23 mouse cellular contexts compared by ENCODE assay signal in genomic region chr8:80052838-80053237, GRCm38 (mm10). TPM values are rescaled to one million over a fixed set of nuclear protein-coding genes. Genes with fewer than 3 reads are reported as not detected.
A peak's percentile ranks its signal among the peaks of the same experiment; 100 is the strongest.
DNase-seq lines count a peak whose midpoint lies in the region; ATAC-seq and TF ChIP-seq lines count a peak whose summit lies in the region.
"Had no signal": no experiment of that assay in that cellular context is flagged by ENCODE, and none has a peak within 500 bp of the region (broad histone marks: within the 10 kb centered on the region; RNA-seq: fewer than 3 reads in every experiment).

No protein-coding gene starts in this region.

- TF ChIP-seq EP300 in lung, postnatal 0 days (IDR thresholded peaks at IDR 0.05) = no peak

- TF ChIP-seq CTCF in intestine, postnatal 0 days (IDR thresholded peaks at IDR 0.05; ENCODE audit: low read depth) = no peak
- TF ChIP-seq CTCF in lung, embryonic 14.5 days (IDR thresholded peaks at IDR 0.05; ENCODE audit: low read depth) = no peak
- TF ChIP-seq CTCF in lung, postnatal 0 days (IDR thresholded peaks at IDR 0.05) = no peak
- TF ChIP-seq CTCF in lung, adult 2 months (IDR thresholded peaks at IDR 0.05; ENCODE audit: insufficient read depth, low read length) = no peak

- peaks cover 8% of the 10 kb centered on the region; the same call in 1 of the 2 replicates for H3K27me3 ChIP-seq in intestine, embryonic 14.5 days (replicated peaks; ENCODE audit: control insufficient read depth, insufficient read depth, low read length)
- H3K27me3 ChIP-seq in intestine, postnatal 0 days (replicated peaks; ENCODE audit: control insufficient read depth, insufficient read depth, low read length) = peaks cover 12% of the 10 kb centered on the region; the same call in 1 of the 2 replicates
- H3K27me3 ChIP-seq in lung, embryonic 14.5 days (ENCODE audit: insufficient read depth, low read length) = no peaks in the 10 kb centered on the region
- H3K27me3 ChIP-seq in lung, postnatal 0 days (replicated peaks; ENCODE audit: insufficient read depth, low read length) = 0 out of 2 replicates have a peak, but pooled peaks cover 5% of the 10 kb centered on the region
- H3K27me3 ChIP-seq: Patski had no signal

- no peak overlapping the region for H3K4me3 ChIP-seq in intestine, embryonic 14.5 days (ENCODE audit: low read depth, low read length)
- H3K4me3 ChIP-seq in intestine, postnatal 0 days (ENCODE audit: low read depth, low read length) = no peak overlapping the region
- 0 out of 2 replicates have a peak overlapping the region, but pooled peaks have one; percentile 59 for H3K4me3 ChIP-seq in lung, embryonic 14.5 days (ENCODE audit: low read depth, low read length)
- H3K4me3 ChIP-seq in lung, postnatal 0 days (ENCODE audit: low read depth, low read length) = no peak overlapping the region
- H3K4me3 ChIP-seq in lung, adult 2 months (replicated peaks; ENCODE audit: extremely low read depth, low read depth, low read length) = no peak overlapping the region
- H3K4me3 ChIP-seq: embryonic facial prominence, embryonic 10.5 days; embryonic facial prominence, embryonic 12.5 days; forebrain, embryonic 13.5 days; forebrain, embryonic 15.5 days had no signal

- no peak for DNase-seq in intestine, embryonic 14.5 days (ENCODE audit: low spot score)
- no peak for DNase-seq in lung, embryonic 14.5 days
- DNase-seq in lung, postnatal 25 days (ENCODE audit: low spot score) = no peak
- DNase-seq in lung, postnatal 0 days (ENCODE audit: low spot score) = no peak
- DNase-seq in lung, adult 2 months = no peak
- DNase-seq: adrenal gland, adult 8-10 months; adrenal gland, postnatal 14 days; adrenal gland, postnatal 36 days; B cell, adult 2 months; cerebellum, adult 11-12 months; cerebellum, adult 2 months; cerebellum, adult 9-10 months; cerebellum, postnatal 10 days; cerebellum, postnatal 25 days had no signal

- H3K27ac ChIP-seq in intestine, embryonic 14.5 days (ENCODE audit: low read depth) = no peak overlapping the region
- H3K27ac ChIP-seq in intestine, postnatal 0 days (ENCODE audit: low read depth, low read length) = no peak overlapping the region
- no peak overlapping the region for H3K27ac ChIP-seq in lung, embryonic 14.5 days (ENCODE audit: low read depth)
- no peak overlapping the region for H3K27ac ChIP-seq in lung, postnatal 0 days (ENCODE audit: low read length)
- H3K27ac ChIP-seq: embryonic facial prominence, embryonic 10.5 days; embryonic facial prominence, embryonic 12.5 days; forebrain, embryonic 13.5 days; forebrain, embryonic 15.5 days had no signal

- no peak for TF ChIP-seq POLR2A in lung, adult 2 months (IDR thresholded peaks at IDR 0.05; ENCODE audit: borderline replicate concordance, extremely low read depth, low read depth, low read length)

- peaks cover 4% of the 10 kb centered on the region; the same call in 1 of the 2 replicates for H3K36me3 ChIP-seq in intestine, embryonic 14.5 days (ENCODE audit: control insufficient read depth, insufficient read depth, low read length)
- H3K36me3 ChIP-seq in intestine, postnatal 0 days (ENCODE audit: control insufficient read depth, insufficient read depth) = no peaks in the 10 kb centered on the region
- H3K36me3 ChIP-seq in lung, embryonic 14.5 days (ENCODE audit: insufficient read depth) = peaks cover 12% of the 10 kb centered on the region; the same call in 1 of the 2 replicates
- H3K36me3 ChIP-seq in lung, postnatal 0 days (ENCODE audit: insufficient read depth, low read length) = no peaks in the 10 kb centered on the region
- H3K36me3 ChIP-seq: embryonic facial prominence, embryonic 10.5 days; embryonic facial prominence, embryonic 12.5 days; forebrain, embryonic 15.5 days; G1E had no signal

- peaks cover 12% of the 10 kb centered on the region; the same call in 1 of the 2 replicates for H3K4me1 ChIP-seq in intestine, embryonic 14.5 days (replicated peaks; ENCODE audit: control insufficient read depth, insufficient read depth, low read length)
- H3K4me1 ChIP-seq in intestine, postnatal 0 days (replicated peaks; ENCODE audit: control insufficient read depth, insufficient read depth, low read length) = no peaks in the 10 kb centered on the region
- peaks cover 14% of the 10 kb centered on the region; the same call in 1 of the 2 replicates for H3K4me1 ChIP-seq in lung, embryonic 14.5 days (ENCODE audit: insufficient read depth)
- H3K4me1 ChIP-seq in lung, postnatal 0 days (ENCODE audit: insufficient read depth, low read depth, low read length) = peaks cover 6% of the 10 kb centered on the region; the same call in 1 of the 2 replicates
- H3K4me1 ChIP-seq in lung, adult 2 months (ENCODE audit: control insufficient read depth, insufficient read depth, low read length) = peaks cover 6% of the 10 kb centered on the region; the same call in 1 of the 2 replicates

- no peaks in the 10 kb centered on the region for H3K9me3 ChIP-seq in intestine, embryonic 14.5 days (ENCODE audit: control insufficient read depth, low read length)
- H3K9me3 ChIP-seq in intestine, postnatal 0 days (ENCODE audit: control insufficient read depth) = no peaks in the 10 kb centered on the region
- no peaks in the 10 kb centered on the region for H3K9me3 ChIP-seq in lung, embryonic 14.5 days (ENCODE audit: low read depth, low read length)
- no peaks in the 10 kb centered on the region for H3K9me3 ChIP-seq in lung, postnatal 0 days (ENCODE audit: low read length)
- H3K9me3 ChIP-seq: embryonic facial prominence, embryonic 10.5 days; embryonic facial prominence, embryonic 12.5 days; forebrain, embryonic 13.5 days; forebrain, embryonic 15.5 days; G1E had no signal

- 35% methylated on average over 1 of the region's 1 CpGs for WGBS in intestine, embryonic 14.5 days
- WGBS in intestine, postnatal 0 days = 49% methylated on average over 1 of the region's 1 CpGs
- 25% methylated on average over 1 of the region's 1 CpGs for WGBS in lung, embryonic 14.5 days
- 22% methylated on average over 1 of the region's 1 CpGs for WGBS in lung, postnatal 0 days
- 37% methylated on average over 1 of the region's 1 CpGs for WGBS in lung, adult 2 months

- no peak overlapping the region for H3K9ac ChIP-seq in intestine, embryonic 14.5 days (ENCODE audit: low read length)
- H3K9ac ChIP-seq in intestine, postnatal 0 days (ENCODE audit: low read depth, low read length) = no peak overlapping the region
- no peak overlapping the region for H3K9ac ChIP-seq in lung, embryonic 14.5 days
- no peak overlapping the region for H3K9ac ChIP-seq in lung, postnatal 0 days (replicated peaks; ENCODE audit: low read depth)
- H3K9ac ChIP-seq: embryonic facial prominence, embryonic 12.5 days; forebrain, embryonic 13.5 days; forebrain, embryonic 15.5 days had no signal

- peak overlapping the region; percentile 14; the same call in 1 of the 2 replicates for H3K4me2 ChIP-seq in intestine, embryonic 14.5 days (ENCODE audit: low read length)
- H3K4me2 ChIP-seq in intestine, postnatal 0 days (replicated peaks; ENCODE audit: low read depth) = no peak overlapping the region
- no peak overlapping the region; the same call in 1 of the 2 replicates for H3K4me2 ChIP-seq in lung, embryonic 14.5 days
- H3K4me2 ChIP-seq in lung, postnatal 0 days (replicated peaks; ENCODE audit: low read depth, low read length) = peak overlapping the region; percentile 80; the same call in 1 of the 2 replicates
- H3K4me2 ChIP-seq: embryonic facial prominence, embryonic 12.5 days; forebrain, embryonic 13.5 days; forebrain, embryonic 15.5 days had no signal

- ATAC-seq in intestine, embryonic 14.5 days (replicated peaks; ENCODE audit: low FRiP score, low TSS enrichment, low read depth) = no peak
- no peak for ATAC-seq in intestine, postnatal 0 days
- no peak for ATAC-seq in lung, embryonic 14.5 days (ENCODE audit: insufficient read depth)
- ATAC-seq in lung, postnatal 0 days = no peak
- ATAC-seq: activated CD4-positive, CD25-positive, alpha-beta regulatory T cell, adult 4 months; CD4-positive, CD25-positive, alpha-beta regulatory T cell, adult 4 months; forebrain, embryonic 13.5 days; forebrain, embryonic 15.5 days; Patski had no signal

RNA-seq across cellular contexts. Expression of gene Hhip, which starts 5.0 kb away (rescaled TPM):
- polyA plus RNA-seq in intestine, embryonic 14.5 days (2014; fragmentation: Nextera tagmentation; extraction: Ambion mirVana) = 20.2 and 22.1 TPM in 2 replicates
- polyA plus RNA-seq in intestine, postnatal 0 days (2015; fragmentation: Nextera tagmentation; extraction: Ambion mirVana) = 15.8 and 18.8 TPM in 2 replicates
- 53.1 and 58.3 TPM in 2 replicates for polyA plus RNA-seq in lung, embryonic 14.5 days (2014; fragmentation: Nextera tagmentation; extraction: Ambion mirVana)
- 46.8 and 48.8 TPM in 2 replicates for polyA plus RNA-seq in lung, postnatal 0 days (2015; fragmentation: Nextera tagmentation; extraction: Ambion mirVana)
- 7.8 and 8.0 TPM in 2 replicates for polyA plus RNA-seq in lung, adult 2 months (2012; rRNA removed)
- polyA plus RNA-seq: CD4-positive, CD25-positive, alpha-beta regulatory T cell, adult 4 months; G1E had no signal

Comparison
In these comparisons a context has a peak if more than half of its experiments do, and no peak if none do; other contexts are left out.
1. H3K4me2 ChIP-seq: peak in intestine, embryonic 14.5 days (single experiment) and lung, postnatal 0 days (single experiment); none in intestine, postnatal 0 days (single experiment) and lung, embryonic 14.5 days (single experiment).